Mouse (Mus musculus): ENCODE results near the gene Sult6b1. TPM values are rescaled to one million over a fixed set of nuclear protein-coding genes. Genes with fewer than 3 reads are reported as not detected.

Sult6b1 gene
- not detected in 2 replicates for polyA plus RNA-seq (2015; fragmentation: Nextera tagmentation; extraction: Ambion mirVana)

DNA sequence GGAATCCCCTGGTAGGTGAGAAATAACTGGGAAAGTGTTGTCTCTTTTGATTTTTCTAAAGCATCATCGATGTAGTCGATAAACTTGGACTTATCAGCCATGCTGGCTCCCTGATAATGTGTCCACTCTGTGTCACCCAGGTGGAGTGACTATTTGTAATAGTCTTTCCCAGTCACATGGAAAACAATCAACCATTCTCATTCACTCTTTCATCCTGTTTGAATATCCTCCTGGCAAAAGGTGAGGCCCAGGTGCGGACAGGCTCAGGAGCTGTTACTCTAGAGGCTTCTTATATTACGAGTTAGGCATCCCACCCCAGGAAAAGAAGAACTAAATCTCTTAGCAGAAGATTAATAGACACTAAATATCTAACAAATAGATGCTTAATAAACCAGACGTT, at the start of gene Sult6b1:
Gene Sult6b1, minus strand, starts transcription at position 101 of the 400 bp plus-strand sequence.
- no peaks in the 10 kb centered on the region for H3K9me3 ChIP-seq
- ATAC-seq (ENCODE audit: low FRiP score), result no peak
- WGBS, result 87% methylated on average over 5 of the region's 5 CpGs
- no peaks in the 10 kb centered on the region for H3K4me1 ChIP-seq (replicated peaks)
- no peak within 1 kb of the TSS for H3K9ac ChIP-seq
- no peak within 1 kb of the TSS for H3K4me2 ChIP-seq
- H3K36me3 ChIP-seq, result no peaks in the 10 kb centered on the region
- H3K27ac ChIP-seq, result no peak within 1 kb of the TSS
- 0 out of 2 replicates have a peak, but pooled peaks cover 6% of the 10 kb centered on the region for H3K27me3 ChIP-seq
- H3K4me3 ChIP-seq, result no peak within 1 kb of the TSS

DNA sequence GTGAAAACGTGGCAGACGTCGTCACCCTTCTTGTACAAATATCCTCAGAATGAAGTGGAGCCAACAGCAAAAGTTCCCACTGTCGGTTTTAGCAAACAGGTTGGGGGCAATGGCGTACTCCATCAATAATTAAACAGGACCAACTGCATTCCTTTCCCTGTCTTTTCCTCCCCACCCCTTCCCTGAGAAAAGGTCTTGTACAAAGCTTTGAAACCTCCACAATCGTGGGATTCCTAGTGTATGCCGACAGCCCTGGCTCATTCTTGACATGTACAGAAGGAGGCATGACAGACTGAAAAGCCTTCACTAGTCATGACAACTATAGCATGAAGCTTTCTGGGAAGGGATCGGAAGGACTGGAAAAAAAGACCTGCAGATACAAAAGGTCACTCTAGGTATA, 46.4 kb upstream of the Sult6b1 start:
- no peak overlapping the region for H3K9ac ChIP-seq
- peaks cover 80% of the 10 kb centered on the region for H3K36me3 ChIP-seq
- WGBS, result 91% methylated on average over 8 of the region's 8 CpGs
- no peaks in the 10 kb centered on the region for H3K4me1 ChIP-seq (replicated peaks)
- H3K4me2 ChIP-seq, result no peak overlapping the region
- H3K27ac ChIP-seq, result no peak overlapping the region
- ATAC-seq (ENCODE audit: low FRiP score), result no peak
- no peaks in the 10 kb centered on the region for H3K27me3 ChIP-seq
- no peaks in the 10 kb centered on the region for H3K9me3 ChIP-seq
- H3K4me3 ChIP-seq, result no peak overlapping the region

DNA sequence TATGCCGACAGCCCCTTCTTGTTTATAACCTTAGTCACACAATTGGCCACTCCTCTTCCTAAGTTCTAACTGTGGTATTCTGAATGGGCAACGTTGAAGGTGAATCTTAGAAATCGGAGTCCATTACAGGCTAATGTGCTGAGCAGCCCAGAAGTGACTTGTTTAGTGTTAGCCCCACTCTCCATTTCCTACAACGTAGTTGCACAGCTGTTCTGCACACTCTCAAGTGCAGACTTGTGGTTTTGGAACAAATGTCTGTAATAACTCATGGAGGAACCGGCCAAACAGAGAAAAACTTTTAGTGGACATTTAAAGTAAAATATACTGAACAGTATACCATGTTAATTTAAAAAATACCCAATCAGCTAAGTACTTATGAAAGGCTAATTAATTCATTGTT, 45.3 kb upstream of the Sult6b1 start:
- 96% methylated on average over 5 of the region's 5 CpGs for WGBS
- H3K4me3 ChIP-seq, result no peak overlapping the region
- no peak overlapping the region for H3K4me2 ChIP-seq
- no peaks in the 10 kb centered on the region for H3K27me3 ChIP-seq
- no peaks in the 10 kb centered on the region for H3K4me1 ChIP-seq (replicated peaks)
- H3K36me3 ChIP-seq, result peaks cover 83% of the 10 kb centered on the region
- no peak for ATAC-seq (ENCODE audit: low FRiP score)
- no peak overlapping the region for H3K27ac ChIP-seq
- H3K9me3 ChIP-seq, result no peaks in the 10 kb centered on the region
- H3K9ac ChIP-seq, result no peak overlapping the region

DNA sequence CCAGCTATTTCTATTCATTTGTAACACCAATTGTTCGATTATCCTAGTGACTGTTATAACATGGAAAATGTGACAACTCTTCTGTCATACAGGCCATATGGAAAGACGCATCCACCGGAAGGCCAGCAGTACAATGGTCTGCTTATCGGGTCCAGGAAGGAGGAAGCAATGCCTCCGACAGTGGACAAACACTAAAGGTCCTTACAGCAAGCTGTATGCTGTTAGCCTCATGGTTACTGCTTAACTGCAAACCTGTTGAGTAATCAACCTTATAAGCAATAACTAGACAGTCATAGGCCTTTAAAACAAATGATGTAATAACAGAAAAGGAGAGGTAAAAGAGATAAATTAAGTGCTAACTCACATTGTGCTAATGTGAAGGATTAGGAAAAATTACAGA, 44.4 kb upstream of the Sult6b1 start:
- WGBS, result 98% methylated on average over 5 of the region's 5 CpGs
- no peak overlapping the region for H3K4me3 ChIP-seq
- H3K9me3 ChIP-seq, result no peaks in the 10 kb centered on the region
- H3K27ac ChIP-seq, result no peak overlapping the region
- ATAC-seq (ENCODE audit: low FRiP score), result no peak
- no peaks in the 10 kb centered on the region for H3K4me1 ChIP-seq (replicated peaks)
- H3K9ac ChIP-seq, result no peak overlapping the region
- peaks cover 85% of the 10 kb centered on the region for H3K36me3 ChIP-seq
- no peaks in the 10 kb centered on the region for H3K27me3 ChIP-seq
- no peak overlapping the region for H3K4me2 ChIP-seq

DNA sequence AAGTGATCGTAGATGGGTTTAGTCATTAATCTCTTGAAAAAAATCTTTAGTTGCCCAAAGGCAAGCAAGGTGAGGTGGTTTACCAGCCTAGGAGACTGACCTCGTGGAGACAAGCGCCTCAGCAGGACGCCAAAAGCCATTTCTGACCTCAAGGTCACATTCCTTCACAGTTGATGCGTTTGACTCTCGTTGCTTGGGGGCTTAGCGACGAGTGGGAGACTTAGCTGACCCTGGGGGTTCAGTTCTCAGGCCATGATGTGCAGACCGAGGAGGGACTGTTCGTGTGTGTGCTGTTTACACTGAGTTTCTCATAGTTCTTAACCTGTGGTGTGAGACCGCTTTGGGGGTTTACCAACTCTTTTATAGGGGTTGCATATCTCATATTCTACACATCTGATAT, 35.8 kb upstream of the Sult6b1 start:
- 65% methylated on average over 11 of the region's 11 CpGs for WGBS
- no peak overlapping the region for H3K27ac ChIP-seq
- no peaks in the 10 kb centered on the region for H3K27me3 ChIP-seq
- H3K4me1 ChIP-seq (replicated peaks), result peaks cover 3% of the 10 kb centered on the region
- no peak overlapping the region for H3K4me3 ChIP-seq
- H3K9ac ChIP-seq, result no peak overlapping the region
- no peak overlapping the region for H3K4me2 ChIP-seq
- no peak for ATAC-seq (ENCODE audit: low FRiP score)
- H3K9me3 ChIP-seq, result no peaks in the 10 kb centered on the region
- peaks cover 54% of the 10 kb centered on the region for H3K36me3 ChIP-seq

DNA sequence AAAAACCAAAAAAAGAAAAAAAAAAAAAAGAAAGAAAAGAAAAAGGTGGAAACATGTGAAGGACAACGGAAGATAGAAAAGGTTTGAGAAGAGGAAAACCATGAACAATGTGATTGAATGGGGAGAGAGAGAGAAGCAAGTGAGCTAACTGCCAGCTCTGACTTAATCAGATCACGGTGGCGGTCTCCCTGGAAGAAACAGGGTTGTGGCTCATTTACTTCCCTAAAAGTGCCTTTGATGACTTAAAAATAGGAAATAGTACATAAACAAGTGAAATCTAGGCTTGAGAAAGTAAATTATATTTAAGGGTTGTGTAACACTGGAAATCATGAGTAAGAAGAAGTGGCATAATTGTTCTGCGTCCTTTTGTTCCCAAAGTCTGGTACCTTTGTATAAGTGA, 32.1 kb upstream of the Sult6b1 start:
- Histone ChIP-seq H3K4me1 (replicated peaks) (peaks cover 21% of the 10 kb centered on the region), H3K9me3 (no peaks in the 10 kb centered on the region), H3K36me3 (peaks cover 42% of the 10 kb centered on the region), H3K4me2 (no peak overlapping the region), H3K27ac (no peak overlapping the region), H3K27me3 (no peaks in the 10 kb centered on the region), H3K9ac (no peak overlapping the region), H3K4me3 (no peak overlapping the region)
- ATAC-seq (ENCODE audit: low FRiP score), result no peak
- WGBS, result 96% methylated on average over 4 of the region's 4 CpGs

DNA sequence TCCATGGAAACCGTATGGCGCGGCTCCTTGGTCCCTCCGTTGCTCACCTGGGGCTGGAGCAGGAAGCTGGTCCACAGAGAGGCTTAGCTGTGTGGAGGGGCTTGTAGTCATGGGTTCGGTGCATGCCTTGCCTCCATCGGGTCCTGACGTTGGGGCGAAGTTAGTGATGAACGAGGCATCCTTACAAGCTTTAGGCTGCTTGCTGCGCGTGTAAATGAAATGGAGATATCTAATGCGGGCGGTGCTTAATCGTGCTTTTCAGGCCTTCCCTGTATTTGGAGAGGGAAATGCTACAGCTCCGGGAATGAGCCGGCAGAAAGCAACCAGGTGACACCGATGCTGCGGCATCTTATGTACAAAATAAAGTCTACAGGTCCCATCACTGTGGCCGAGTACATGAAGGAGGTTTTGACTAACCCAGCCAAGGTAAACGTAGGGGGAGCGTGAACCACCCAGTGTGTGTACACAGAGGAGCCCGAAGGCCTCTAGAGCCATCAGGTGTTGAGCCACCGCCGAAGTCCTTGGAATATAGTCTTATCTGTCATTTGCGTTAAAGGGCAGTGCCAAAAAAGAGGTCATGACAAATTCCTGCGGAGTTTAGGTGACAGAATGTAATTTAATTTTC, 30.5 kb upstream of the Sult6b1 start:
- H3K4me3 ChIP-seq, result peak overlapping the region; percentile 92
- peak; percentile 57 for ATAC-seq (ENCODE audit: low FRiP score)
- peaks cover 31% of the 10 kb centered on the region for H3K4me1 ChIP-seq (replicated peaks)
- peaks cover 42% of the 10 kb centered on the region for H3K36me3 ChIP-seq
- H3K27me3 ChIP-seq, result no peaks in the 10 kb centered on the region
- H3K4me2 ChIP-seq, result peak overlapping the region; percentile 71
- WGBS, result 9% methylated on average over 26 of the region's 26 CpGs
- peak overlapping the region; percentile 84 for H3K9ac ChIP-seq
- H3K27ac ChIP-seq, result peak overlapping the region; percentile 82
- no peaks in the 10 kb centered on the region for H3K9me3 ChIP-seq

DNA sequence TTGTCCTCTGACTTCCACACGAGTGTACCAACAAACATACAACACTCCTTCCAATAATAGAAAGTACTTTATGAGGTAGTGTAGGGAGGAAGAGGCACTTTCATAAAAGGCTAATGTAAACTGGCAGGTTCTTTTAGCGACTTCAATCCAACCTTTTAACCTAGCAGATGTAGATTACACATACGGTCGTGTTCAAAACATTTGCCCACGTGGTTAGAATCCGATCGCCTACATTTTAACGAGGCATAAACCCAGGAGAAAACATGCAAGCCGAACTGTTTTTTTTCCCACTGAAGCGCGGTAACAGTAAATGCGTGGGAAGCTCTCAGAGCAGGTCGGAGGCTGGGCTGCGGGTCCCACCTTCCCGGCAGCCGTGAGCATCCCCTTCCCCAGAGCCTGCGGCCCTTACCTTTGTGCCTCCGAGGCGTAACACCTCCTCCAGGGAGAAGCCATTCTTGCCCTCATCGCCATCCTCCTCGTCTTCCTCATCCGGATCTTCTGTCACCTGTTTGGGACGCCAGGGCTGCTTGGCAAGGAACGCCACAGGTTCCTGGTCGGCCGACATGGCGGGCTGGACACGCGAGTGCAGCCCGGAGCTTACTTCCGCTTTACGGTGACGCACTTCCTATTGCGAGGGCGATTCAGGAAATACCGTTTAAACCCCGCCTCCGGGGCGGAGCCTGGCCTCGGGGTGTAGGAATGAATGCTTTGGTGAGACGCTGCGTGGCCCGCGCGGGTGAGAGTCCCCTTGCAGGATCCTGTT, 29.9 kb upstream of the Sult6b1 start, which contains the start of the genes Cebpz and Ndufaf7:
Gene Cebpz, minus strand, starts transcription at position 601 of the 763 bp plus-strand sequence.
Gene Ndufaf7, plus strand, starts transcription at position 671 of the 763 bp plus-strand sequence.
- ATAC-seq (ENCODE audit: low FRiP score), result peak; percentile 100
- H3K4me3 ChIP-seq, result peak within 1 kb of the TSS; percentile 92
- H3K36me3 ChIP-seq, result peaks cover 42% of the 10 kb centered on the region
- H3K4me2 ChIP-seq, result peak within 1 kb of the TSS; percentile 71
- H3K27ac ChIP-seq, result peak within 1 kb of the TSS; percentile 82
- peak within 1 kb of the TSS; percentile 84 for H3K9ac ChIP-seq
- under 1% methylated on average over 45 of the region's 45 CpGs for WGBS
- peaks cover 31% of the 10 kb centered on the region for H3K4me1 ChIP-seq (replicated peaks)
- no peaks in the 10 kb centered on the region for H3K9me3 ChIP-seq
- no peaks in the 10 kb centered on the region for H3K27me3 ChIP-seq

DNA sequence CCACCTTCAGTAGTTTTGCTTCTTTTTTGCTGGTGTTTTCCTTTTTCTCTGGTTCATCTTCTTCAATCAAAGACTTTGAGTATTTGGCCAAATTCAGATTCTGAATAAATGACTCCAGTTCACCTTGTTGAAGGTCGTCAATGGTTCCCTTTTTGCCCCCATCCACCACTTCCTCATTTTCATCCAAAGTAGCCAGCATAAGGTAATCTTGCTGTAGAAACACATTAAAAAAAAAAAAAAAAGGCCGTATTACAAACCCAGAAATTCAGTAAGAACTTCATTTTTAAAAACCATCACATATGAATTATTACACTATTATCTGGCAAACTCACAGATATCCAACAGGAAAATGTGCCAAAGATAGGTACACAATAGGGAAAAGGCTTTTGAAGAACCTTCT, 29.1 kb upstream of the Sult6b1 start:
- Histone ChIP-seq H3K27me3 (no peaks in the 10 kb centered on the region), H3K9me3 (no peaks in the 10 kb centered on the region), H3K27ac (no peak overlapping the region), H3K4me2 (peak overlapping the region; percentile 71), H3K4me3 (peak overlapping the region; percentile 92), H3K36me3 (peaks cover 45% of the 10 kb centered on the region), H3K4me1 (replicated peaks) (peaks cover 31% of the 10 kb centered on the region), H3K9ac (peak overlapping the region; percentile 84)
- WGBS, result 91% methylated on average over 2 of the region's 2 CpGs
- ATAC-seq (ENCODE audit: low FRiP score), result no peak

DNA sequence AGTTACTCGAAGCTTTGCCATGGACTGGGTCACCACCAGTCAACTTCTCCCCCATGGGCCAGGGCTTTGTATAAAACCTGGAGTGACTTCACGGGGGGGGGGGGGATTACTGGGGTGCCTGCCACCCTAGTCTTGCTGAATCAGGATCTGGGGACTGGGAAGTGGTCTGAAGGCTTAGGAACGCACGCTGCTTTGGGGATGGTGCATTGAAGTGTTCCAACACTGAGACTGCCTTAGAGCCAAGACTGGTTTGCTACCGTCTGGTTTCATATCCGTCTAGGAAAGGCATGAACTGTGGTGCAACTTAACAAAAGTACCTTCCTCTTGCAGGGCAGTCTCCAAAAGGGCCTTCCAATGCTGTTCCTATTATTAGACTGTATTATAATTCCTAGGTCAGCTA, 10.9 kb upstream of the Sult6b1 start:
- Histone ChIP-seq H3K4me1 (replicated peaks) (peaks cover 15% of the 10 kb centered on the region), H3K27ac (no peak overlapping the region; the same call in 1 of the 2 replicates), H3K27me3 (no peaks in the 10 kb centered on the region), H3K4me2 (peak overlapping the region; percentile 72), H3K4me3 (peak overlapping the region; percentile 68; the same call in 1 of the 2 replicates), H3K9me3 (no peaks in the 10 kb centered on the region), H3K9ac (peak overlapping the region; percentile 84; the same call in 1 of the 2 replicates), H3K36me3 (peaks cover 37% of the 10 kb centered on the region)
- no peak for ATAC-seq (ENCODE audit: low FRiP score)
- 46% methylated on average over 6 of the region's 6 CpGs for WGBS

DNA sequence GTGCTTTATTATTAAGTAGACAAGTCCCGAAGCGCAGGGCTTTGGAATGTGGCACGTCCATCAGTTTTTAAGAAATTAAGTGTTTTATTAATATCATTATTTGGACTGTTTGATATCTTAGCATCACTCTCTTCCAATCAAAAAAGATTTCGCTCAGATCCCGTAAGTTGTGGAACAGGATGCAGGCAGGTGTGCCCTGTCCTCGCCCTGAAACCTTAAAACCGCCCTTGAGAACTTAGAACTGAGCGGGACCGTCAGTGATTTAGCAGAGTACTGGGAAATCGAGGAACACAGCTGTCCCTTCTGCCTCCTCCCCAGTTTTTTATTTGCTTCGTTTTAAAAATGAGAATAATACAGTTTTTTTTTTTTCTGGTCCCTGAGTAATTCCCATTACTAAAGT, 10.1 kb upstream of the Sult6b1 start:
- Histone ChIP-seq H3K9me3 (no peaks in the 10 kb centered on the region), H3K9ac (peak overlapping the region; percentile 84), H3K27me3 (no peaks in the 10 kb centered on the region), H3K4me3 (peak overlapping the region; percentile 68), H3K4me2 (peak overlapping the region; percentile 72), H3K36me3 (peaks cover 30% of the 10 kb centered on the region), H3K27ac (peak overlapping the region; percentile 88), H3K4me1 (replicated peaks) (peaks cover 15% of the 10 kb centered on the region)
- 6% methylated on average over 11 of the region's 11 CpGs for whole genome bisulfite sequencing
- no peak; the same call in 1 of the 2 replicates for ATAC-seq (ENCODE audit: low FRiP score)

DNA sequence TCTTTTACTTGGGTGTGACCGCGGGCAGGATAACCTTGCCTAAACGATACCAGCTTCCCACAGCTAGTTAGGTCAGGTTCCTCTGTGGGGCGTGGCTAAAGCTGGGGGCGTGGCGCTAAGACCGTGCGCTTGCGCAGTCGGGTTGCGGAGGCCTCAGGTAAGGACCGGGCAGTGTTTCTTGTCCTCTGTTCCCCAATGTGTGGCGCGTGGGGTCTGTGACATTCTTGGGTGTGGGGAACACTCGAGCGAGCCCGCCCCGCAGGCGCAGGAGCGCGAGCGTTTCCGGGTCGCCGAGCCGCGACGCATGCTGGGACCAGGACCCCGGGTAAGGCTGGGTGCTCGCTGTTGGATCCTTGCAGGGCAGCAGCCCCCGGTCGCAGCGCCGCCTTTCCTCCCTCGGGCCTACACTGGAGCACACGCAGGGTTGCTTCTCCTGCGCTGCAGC, 9.6 kb upstream of the Sult6b1 start, which contains the start of gene Cebpzos:
Gene Cebpzos, plus strand, starts transcription at position 132 of the 445 bp plus-strand sequence.
- WGBS, result under 1% methylated on average over 37 of the region's 37 CpGs
- no peaks in the 10 kb centered on the region for H3K9me3 ChIP-seq

More for the DNA sequence above, 9.6 kb upstream of the Sult6b1 start, which contains the start of gene Cebpzos:
- Histone ChIP-seq H3K9ac (peak within 1 kb of the TSS; percentile 84), H3K27me3 (no peaks in the 10 kb centered on the region), H3K36me3 (peaks cover 25% of the 10 kb centered on the region), H3K4me3 (peak within 1 kb of the TSS; percentile 68), H3K4me2 (peak within 1 kb of the TSS; percentile 72), H3K4me1 (replicated peaks) (peaks cover 15% of the 10 kb centered on the region), H3K27ac (peak within 1 kb of the TSS; percentile 88)
- peak; percentile 96 for ATAC-seq (ENCODE audit: low FRiP score)

Measured in hindbrain, embryonic 13.5 days (tissue).